ENCODE assay signal across 26 mouse cellular contexts in the genomic region with DNA sequence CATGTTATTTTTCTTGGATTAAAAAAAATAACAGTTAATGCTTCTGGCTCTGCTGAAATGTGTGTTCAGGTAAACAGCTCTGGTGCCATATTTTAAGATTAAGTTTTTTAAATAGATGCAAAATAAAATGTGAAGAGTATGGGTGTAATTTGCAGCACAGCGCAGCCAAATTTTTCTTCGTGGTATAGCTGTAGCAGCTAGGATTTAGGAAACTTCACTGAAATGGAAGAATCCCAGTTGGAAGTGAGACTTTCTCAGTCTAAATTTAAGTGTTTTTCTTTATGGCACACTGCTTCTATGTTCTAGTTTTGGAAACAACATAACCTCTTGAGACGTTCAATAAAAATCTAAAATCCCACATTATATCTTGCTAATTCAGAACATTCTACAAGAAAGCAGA.
"Had no signal": no experiment of that assay in that cellular context is flagged by ENCODE, and none has a peak within 500 bp of the region (broad histone marks: within the 10 kb centered on the region; RNA-seq: fewer than 3 reads in every experiment).

No protein-coding gene starts in this region.

- H3K27ac ChIP-seq: gastrocnemius, adult 2 months; heart, adult 2 months; hindbrain, embryonic 10.5 days; hindbrain, embryonic 12.5 days; hindbrain, embryonic 14.5 days; intestine, embryonic 15.5 days; limb, embryonic 10.5 days; limb, embryonic 12.5 days; liver, embryonic 13.5 days; liver, embryonic 15.5 days had no signal

- H3K9me3 ChIP-seq: hindbrain, embryonic 10.5 days; hindbrain, embryonic 12.5 days; intestine, embryonic 15.5 days; limb, embryonic 10.5 days; limb, embryonic 12.5 days; liver, embryonic 13.5 days; liver, embryonic 15.5 days had no signal

- ATAC-seq: hindbrain, embryonic 16.5 days; inflammation-experienced regulatory T-cells, adult 6 months; intestine, embryonic 15.5 days; intestine, postnatal 0 days had no signal

- H3K27me3 ChIP-seq: hindbrain, embryonic 12.5 days; intestine, embryonic 15.5 days; limb, embryonic 12.5 days; liver, embryonic 13.5 days; liver, embryonic 15.5 days had no signal

- DNase-seq: gastrocnemius, adult 2 months; gastrocnemius, postnatal 10 days; gastrocnemius, postnatal 25 days; heart, adult 2 months; heart, postnatal 10 days; heart, postnatal 4 days; kidney, adult 18-20 months; kidney, adult 8-10 months; kidney, postnatal 10 days; kidney, postnatal 25 days; kidney, postnatal 4 days; layer of hippocampus, adult 9-11 months; liver; liver, embryonic 13.5 days had no signal

- H3K4me1 ChIP-seq: intestine, embryonic 15.5 days; limb, embryonic 10.5 days; limb, embryonic 12.5 days; liver, embryonic 13.5 days; liver, embryonic 15.5 days had no signal

- H3K36me3 ChIP-seq: hindbrain, embryonic 10.5 days; hindbrain, embryonic 12.5 days; intestine, embryonic 15.5 days; limb, embryonic 10.5 days; limb, embryonic 12.5 days; liver, embryonic 13.5 days; liver, embryonic 15.5 days had no signal

- H3K4me3 ChIP-seq: gastrocnemius, adult 2 months; heart, adult 2 months; hindbrain, embryonic 10.5 days; hindbrain, embryonic 12.5 days; intestine, embryonic 15.5 days; limb, embryonic 10.5 days; limb, embryonic 12.5 days; liver, embryonic 13.5 days; liver, embryonic 15.5 days had no signal

- H3K9ac ChIP-seq: hindbrain, embryonic 12.5 days; hindbrain, embryonic 14.5 days; intestine, embryonic 15.5 days; limb, embryonic 12.5 days; liver, embryonic 13.5 days; liver, embryonic 15.5 days had no signal

- H3K4me2 ChIP-seq: heart, embryonic 11.5 days; hindbrain, embryonic 12.5 days; hindbrain, embryonic 14.5 days; intestine, embryonic 15.5 days; limb, embryonic 12.5 days; liver, embryonic 11.5 days; liver, embryonic 13.5 days; liver, embryonic 15.5 days had no signal
